Mouse (Mus musculus): ENCODE data around the gene Oasl2. TPM values are rescaled to one million over a fixed set of nuclear protein-coding genes. Genes with fewer than 3 reads are reported as not detected.
"Not testable (repeated sequence)": the region's sequence is repeated elsewhere in the genome, so short reads cannot be mapped to it uniquely, and the experiment has no call there.

Oasl2 gene
- total RNA-seq, 2 experiments from 2014 or later, result 1.2 to 3.3 TPM

- DNase-seq (ENCODE audit: low spot score in 2 of 2), result no peak
- intact Hi-C loops (cut with DNase I), result no loop called here
Measured at GRCm38 (mm10) chr5:114913686-114914085, 16.9 kb downstream of the Oasl2 start.

GRCm38 (mm10) chr5:114914855-114915254 is 18.1 kb downstream of the Oasl2 start:
- peak; percentile 28 for DNase-seq (ENCODE audit: low spot score in 2 of 2)
- intact Hi-C loops (cut with DNase I), result no loop called here

DNA sequence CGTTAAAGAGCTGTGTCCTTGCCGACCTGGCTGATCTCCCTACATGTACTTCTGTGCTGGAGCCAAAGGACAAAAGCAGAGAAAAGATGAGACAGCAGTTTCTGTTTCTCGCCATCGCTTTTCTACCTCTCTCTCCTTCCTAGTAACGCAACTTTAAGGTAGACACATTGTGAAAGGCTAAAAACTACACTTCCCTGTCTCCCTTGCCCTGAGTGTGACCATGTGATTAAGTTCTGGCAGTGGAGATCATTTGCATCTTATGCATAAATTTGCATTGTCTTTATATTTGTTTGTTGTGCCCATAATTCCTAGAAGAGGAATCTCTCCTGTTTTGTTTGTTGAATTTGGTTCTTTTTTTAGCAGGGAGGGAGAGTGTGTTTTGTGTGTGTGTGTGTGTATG is 19.1 kb downstream of the Oasl2 start:
- intact Hi-C loops (cut with DNase I), result no loop called here

DNA sequence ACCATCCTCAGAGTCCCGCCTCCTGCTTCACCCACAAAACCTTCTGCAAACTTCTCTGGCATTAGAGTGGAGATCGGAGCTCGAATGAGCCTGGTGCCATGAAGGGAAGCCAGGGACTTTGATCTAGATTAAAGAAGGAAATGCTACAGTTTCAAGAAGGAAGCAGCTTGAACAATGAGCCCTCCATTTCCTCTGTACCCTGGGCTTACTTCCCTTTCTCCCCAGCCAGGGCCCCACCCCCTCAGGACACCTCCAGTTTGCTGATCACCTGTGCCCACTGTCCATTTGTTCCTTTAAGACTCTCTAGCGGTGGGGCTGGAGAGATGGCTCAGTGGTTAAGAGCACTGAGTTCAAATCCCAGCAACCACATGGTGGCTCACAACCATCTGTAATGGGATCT is 20.0 kb downstream of the Oasl2 start:
- no peak for DNase-seq (ENCODE audit: low spot score in 2 of 2)
- intact Hi-C loops (cut with DNase I), result no loop called here

More for the DNA sequence above, 19.1 kb downstream of the Oasl2 start:
- no peak for DNase-seq (ENCODE audit: low spot score in 2 of 2)

DNA sequence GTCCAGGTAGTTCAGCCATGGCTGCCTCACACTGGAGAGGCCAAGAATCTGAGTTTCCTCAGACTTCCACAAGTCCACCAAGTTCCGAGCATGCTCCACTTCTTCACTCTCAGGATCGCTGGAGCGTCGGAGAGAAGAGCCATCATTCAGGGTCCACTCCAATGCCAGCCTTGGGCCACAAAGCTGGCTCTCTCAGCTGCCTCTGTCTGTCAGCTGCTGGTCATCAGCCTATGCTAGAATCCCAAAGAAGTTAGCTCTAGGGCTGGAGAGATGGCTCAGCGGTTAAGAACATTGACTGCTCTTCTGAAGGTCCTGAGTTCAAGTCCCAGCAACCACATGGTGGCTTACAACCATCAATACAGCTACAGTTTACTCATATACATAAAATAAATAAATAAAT is 20.6 kb downstream of the Oasl2 start:
- intact Hi-C loops (cut with DNase I); DNase-seq (ENCODE audit: low spot score in 2 of 2): not testable (repeated sequence)

DNA sequence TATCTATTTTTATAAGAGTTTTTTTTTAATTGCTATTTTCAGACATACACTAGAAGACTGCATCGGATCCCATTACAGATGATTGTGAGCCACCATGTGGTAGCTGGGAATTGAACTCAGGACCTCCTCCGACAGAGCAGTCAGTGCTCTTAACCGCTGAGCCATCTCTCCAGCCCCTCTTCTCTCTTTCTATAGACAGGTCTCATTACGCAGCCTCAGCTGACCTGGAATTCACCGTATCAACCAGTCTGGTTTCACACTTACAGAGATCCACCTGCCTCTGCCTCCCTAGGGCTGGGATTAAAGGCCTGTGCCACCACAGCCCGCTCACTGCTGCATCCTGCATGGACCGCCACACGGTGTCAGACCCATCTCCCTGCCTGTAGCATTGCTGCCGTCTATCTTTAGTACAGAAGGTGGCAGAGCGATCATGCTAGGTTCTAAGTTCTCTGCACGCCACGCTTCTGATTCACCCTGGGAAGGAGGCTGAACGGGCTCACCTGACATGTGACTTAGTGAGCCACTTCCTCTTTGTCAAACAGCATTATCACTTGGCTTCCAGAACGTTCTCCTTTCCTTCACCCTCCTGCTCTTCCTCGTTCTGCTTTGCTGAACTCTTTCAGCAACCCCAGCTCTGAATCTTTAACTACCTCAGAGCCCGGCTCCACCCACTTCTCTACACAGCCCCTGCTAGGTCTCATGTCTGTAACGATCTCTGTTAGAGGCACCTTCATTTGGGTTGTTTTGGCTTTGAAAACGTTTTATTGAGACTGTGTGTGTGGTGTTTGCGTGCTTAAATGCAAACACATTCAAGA is 25.0 kb downstream of the Oasl2 start:
- intact Hi-C loops (cut with DNase I), result no loop called here

GRCm38 (mm10) chr5:114922366-114922731 is 25.6 kb downstream of the Oasl2 start:
- no peak for DNase-seq (ENCODE audit: low spot score in 2 of 2)

More for the DNA sequence above, 25.0 kb downstream of the Oasl2 start:
- no peak for DNase-seq (ENCODE audit: low spot score in 2 of 2)

GRCm38 (mm10) chr5:114922998-114923473 is 26.3 kb downstream of the Oasl2 start, which contains the start of gene Oasl1:
Oasl1 (plus strand) TSS chr5:114923240.
- intact Hi-C loops (cut with DNase I), result no loop called here
- DNase-seq (ENCODE audit: low spot score in 2 of 2), result no peak

More at GRCm38 (mm10) chr5:114922366-114922731, 25.6 kb downstream of the Oasl2 start:
- intact Hi-C loops (cut with DNase I), result no loop called here

DNA sequence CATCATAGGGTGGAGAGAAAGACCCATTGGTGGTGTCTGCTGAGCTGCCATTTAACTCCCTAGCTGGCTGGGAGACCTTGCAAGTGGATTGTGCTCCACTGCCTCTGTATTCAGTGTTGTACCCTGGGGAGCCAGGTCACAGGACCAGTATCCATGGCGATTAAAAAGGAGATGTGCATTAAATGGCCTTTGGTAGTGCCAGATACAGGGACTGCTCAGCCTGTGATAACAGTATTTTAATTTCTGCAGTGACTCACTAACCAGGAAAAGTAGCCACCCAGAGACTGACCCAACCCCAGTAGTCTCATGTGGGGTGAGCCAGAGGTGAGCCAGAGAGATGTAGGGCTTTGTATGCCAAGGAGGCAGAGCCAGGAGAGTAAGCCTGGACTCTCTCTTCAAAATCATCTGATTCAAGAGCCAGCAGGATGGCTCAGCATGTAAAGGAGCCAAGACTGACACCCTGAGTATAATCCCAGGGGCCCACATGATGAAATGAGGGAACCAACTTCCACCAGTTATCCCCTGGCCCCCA is 29.5 kb downstream of the Oasl2 start:
- DNase-seq (ENCODE audit: low spot score in 2 of 2), result no peak
- intact Hi-C loops (cut with DNase I), result no loop called here

DNA sequence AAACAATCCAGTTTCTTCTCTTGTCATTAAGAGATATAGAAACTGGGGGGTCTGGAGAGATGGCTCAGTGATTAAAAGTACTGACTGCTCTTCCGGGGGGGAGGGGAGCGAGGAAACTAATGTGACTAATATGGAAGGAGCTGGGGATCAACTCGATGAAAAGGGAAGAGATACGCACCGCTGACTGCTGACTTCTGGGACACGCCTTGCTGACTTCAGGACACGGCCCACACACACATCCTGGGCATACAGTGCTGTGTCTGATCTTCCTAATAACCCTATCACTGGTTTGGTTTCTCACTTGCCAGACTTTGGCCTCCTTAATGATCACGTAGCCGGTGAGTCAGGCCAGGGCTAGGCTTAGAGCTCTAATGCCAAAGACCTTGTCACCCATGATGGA is 30.0 kb downstream of the Oasl2 start:
- intact Hi-C loops (cut with DNase I), result no loop called here

DNA sequence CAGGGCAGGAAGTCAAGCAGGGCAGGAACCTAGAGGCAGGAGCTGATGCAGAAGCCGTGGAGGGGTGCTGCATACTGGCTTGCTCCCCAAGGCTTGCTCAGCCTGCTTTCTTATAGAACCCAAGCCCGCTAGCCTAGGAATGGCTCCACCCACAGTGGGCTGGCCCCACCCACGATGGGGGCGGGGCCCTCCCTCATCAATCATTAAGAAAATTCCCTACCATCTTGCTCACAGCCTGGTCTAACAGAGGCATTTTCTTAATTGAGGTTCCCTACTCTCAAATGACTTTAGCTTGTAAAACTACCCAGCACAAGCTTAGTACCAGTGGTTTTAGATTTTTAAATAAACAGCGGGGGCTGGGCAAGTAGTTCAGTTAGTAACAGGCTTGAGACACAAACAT is 34.9 kb downstream of the Oasl2 start:
- intact Hi-C loops (cut with DNase I), result no loop called here
- DNase-seq (ENCODE audit: low spot score in 2 of 2), result no peak

More for the DNA sequence above, 30.0 kb downstream of the Oasl2 start:
- no peak for DNase-seq (ENCODE audit: low spot score in 2 of 2)

DNA sequence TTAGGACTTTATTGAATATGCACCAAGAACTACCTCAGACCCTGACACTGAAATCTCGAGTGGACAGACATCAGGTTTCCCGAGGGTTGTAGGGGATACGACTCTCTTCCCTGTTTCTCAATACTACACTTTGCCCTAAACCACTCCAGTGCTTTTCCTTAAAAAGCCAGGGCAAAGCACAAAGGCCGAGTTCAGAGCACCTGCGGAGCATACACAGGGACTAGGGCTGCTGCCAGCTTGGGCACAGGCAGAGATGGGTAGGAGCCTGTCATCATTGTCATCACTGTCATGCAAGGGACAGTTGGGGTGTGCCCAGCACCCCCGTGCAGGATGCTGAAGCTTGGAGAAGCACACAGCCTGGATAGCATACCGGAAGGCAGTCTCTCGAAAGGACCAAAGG is 36.5 kb downstream of the Oasl2 start:
- no peak for DNase-seq (ENCODE audit: low spot score in 2 of 2)
- intact Hi-C loops (cut with DNase I), result no loop called here

DNA sequence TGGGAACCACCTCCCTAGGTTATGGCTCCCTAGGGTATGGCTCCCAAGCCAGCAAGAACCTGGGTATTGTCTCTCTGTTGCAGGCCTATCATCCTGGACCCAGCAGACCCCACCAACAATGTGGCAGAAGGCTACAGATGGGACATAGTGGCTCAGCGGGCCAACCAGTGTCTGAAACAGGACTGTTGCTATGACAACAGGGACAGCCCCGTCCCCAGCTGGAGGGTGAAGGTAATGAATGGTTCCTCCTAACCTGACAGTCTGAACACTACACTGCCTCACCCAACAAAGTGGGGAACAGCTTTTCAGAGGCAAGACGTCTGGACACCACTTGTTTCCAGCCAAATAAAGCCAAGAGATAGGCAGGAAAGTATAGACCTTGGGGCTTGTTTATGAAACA is 39.1 kb downstream of the Oasl2 start:
- DNase-seq (ENCODE audit: low spot score in 2 of 2), result no peak
- intact Hi-C loops (cut with DNase I), result no loop called here

GRCm38 (mm10) chr5:114941138-114941537 is 44.4 kb downstream of the Oasl2 start:
- intact Hi-C loops (cut with DNase I), result loop anchor here (5.0 kb wide), 1 partner anchor 119 kb away; the partner anchor contains the start of gene 1500011B03Rik
- not testable (repeated sequence) for DNase-seq (ENCODE audit: low spot score in 2 of 2)

DNA sequence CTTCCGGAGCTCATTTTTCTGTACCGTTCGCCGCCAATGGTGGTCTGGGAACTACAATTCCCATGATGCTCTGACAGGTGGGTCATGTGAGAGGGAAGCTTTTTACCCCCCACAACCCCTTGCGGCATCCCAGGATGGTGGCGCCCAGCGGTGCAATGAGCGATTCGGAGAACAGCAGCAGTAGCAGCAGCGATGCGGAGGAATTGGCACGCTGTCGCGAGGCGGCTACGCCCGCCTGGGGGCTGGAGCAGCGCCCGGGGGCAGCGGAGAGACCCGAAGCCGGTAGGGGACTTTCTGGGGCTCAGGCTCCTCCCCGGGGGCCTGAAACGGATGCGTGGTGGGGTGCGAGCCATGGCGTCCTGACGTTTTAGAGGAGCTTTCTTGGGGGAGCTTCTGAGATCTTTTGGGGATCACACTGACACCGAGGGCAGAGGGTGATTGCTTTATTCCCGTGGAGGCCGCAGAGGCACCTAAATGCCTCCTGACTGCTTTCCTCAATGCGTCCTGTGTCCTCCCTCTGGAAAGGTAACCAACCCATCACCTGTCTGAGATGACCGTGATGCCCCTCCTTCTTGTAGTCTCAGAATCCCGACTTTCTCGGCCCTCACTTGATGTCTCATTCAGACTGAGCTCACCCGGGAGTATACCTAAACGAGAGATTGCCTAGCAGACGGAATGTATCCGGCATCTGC is 45.5 kb downstream of the Oasl2 start, which contains the start of gene 2210016L21Rik:
2210016L21Rik (plus strand) TSS at position 85 of the 692 bp plus-strand sequence.
- DNase-seq (ENCODE audit: low spot score in 2 of 2), result peak; percentile 86 to 88

DNA sequence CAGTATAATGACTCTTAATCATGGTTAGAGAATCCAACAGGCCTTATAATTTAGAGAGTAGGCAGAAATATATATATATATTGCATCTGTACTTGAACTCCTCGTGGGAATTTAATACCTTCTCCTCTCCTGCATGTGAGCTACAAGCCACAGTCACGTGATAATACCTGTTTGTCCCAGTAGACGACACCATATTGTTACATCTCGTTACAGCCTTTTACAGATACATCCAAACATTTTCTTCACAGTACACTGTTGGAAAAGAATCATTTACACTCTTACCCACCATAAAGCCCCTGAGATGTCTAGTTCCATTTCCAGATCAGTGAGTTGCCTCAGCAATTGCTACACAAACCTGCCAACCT is 46.0 kb downstream of the Oasl2 start:
- intact Hi-C loops (cut with DNase I), result loop anchor here (5.0 kb wide), 1 partner anchor 120 kb away; the partner anchor contains the start of gene 1500011B03Rik

More for the DNA sequence above, 45.5 kb downstream of the Oasl2 start, which contains the start of gene 2210016L21Rik:
- intact Hi-C loops (cut with DNase I), result loop anchor here (5.0 kb wide), 1 partner anchor 120 kb away; the partner anchor contains the start of gene 1500011B03Rik

GRCm38 (mm10) chr5:114945072-114945471 is 48.3 kb downstream of the Oasl2 start:
- intact Hi-C loops (cut with DNase I), result no loop called here

More for the DNA sequence above, 46.0 kb downstream of the Oasl2 start:
- DNase-seq (ENCODE audit: low spot score in 2 of 2), result no peak

DNA sequence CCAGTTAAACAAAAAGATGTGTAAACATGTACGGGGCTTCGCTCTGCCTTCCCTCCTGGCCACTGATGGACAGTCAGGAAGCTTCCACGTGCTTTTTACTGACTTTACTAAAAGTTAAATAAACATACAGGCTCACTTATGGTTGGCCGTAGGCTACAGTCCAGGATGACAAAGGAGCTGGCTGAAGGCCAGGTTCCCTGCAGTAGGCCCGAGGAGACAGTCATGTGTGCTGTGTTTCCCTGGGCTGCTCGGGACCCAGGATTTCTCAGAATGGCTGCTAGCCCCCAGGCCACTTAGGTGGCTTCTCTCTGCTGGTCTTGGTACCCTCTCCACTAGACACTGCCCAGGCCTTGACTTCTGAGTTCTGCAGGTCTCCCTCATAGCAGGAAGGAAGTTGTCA is 52.2 kb downstream of the Oasl2 start:
- intact Hi-C loops (cut with DNase I), result no loop called here
- DNase-seq (ENCODE audit: low spot score in 2 of 2), result no peak

More at GRCm38 (mm10) chr5:114945072-114945471, 48.3 kb downstream of the Oasl2 start:
- no peak for DNase-seq (ENCODE audit: low spot score in 2 of 2)

DNA sequence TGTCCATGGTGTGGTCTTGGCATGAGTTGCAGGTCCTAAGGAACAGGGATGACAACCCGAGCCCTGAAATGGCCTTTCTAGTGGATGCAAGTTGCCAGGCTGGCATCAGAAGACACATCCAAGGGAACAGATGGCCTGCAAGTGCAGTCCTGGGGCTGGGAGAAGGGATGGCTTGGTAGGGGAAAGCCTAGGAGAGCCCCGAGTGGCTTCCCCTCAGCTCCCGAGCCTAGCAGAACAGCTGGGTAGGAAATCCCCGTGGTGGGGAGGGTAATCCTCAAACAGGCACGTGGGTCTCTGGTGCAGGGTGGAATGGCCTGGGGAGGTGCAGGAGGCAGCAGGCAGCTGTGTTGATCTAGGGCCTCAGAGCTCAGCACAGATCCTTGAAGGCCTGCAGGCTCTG is 52.6 kb downstream of the Oasl2 start:
- DNase-seq (ENCODE audit: low spot score in 2 of 2), result no peak
- intact Hi-C loops (cut with DNase I), result no loop called here

- DNase-seq (ENCODE audit: low spot score in 2 of 2), result no peak
- intact Hi-C loops (cut with DNase I), result no loop called here
Measured at GRCm38 (mm10) chr5:114949812-114950211, 53.1 kb downstream of the Oasl2 start.

Measured in left cerebral cortex, postnatal 36 days (tissue).